Mouse (Mus musculus): Measurements from ENCODE around the gene Pctp.

Gene Pctp

GRCm38 (mm10) chr11:90007791-90008531, 5.3 kb upstream of the Pctp start:
- no peak for DNase-seq (ENCODE audit: low spot score)

DNA sequence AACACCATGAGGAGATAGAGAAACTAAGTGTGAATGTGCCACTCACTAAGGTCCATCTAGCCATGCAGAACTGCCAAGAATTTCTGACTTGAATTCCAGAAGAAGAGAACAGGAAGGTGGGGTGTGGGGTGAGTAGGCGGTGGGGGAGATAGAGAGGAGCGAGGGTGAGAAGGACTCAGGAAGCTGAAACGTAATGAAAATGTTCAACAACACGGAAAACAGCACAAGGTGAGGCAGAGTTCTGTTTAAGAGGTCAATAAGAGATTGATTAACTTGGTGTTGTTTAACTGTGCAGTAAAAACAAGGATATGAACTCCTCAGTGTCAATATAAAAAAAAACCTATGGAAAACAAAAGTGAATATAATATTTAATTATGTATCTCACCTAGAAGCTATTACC, 3.4 kb upstream of the Pctp start:
- no peak for DNase-seq (ENCODE audit: low spot score)

DNA sequence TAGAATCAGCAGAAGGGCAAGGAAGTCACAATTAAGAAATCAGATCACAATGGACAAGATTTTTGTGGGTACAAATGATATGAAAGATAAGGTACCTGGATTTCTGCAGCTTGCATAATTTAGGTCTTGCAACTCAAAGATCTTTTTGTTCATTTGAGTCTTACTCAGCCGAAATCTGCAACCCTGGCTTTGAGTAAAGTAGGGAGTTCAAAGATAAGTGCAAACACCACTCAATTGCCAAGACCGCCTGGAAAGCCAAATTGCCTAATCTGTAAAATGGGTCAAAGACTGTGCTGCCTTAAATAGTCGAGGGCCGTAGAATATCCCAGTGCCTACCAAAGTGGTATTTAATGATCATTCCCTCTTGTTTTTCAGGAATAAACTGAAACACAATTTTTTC, 692 bp upstream of the Pctp start:
- DNase-seq (ENCODE audit: low spot score): no peak

- DNase-seq (ENCODE audit: low spot score): no peak
Measured at GRCm38 (mm10) chr11:90002987-90003348, 274 bp upstream of the Pctp start.

DNA sequence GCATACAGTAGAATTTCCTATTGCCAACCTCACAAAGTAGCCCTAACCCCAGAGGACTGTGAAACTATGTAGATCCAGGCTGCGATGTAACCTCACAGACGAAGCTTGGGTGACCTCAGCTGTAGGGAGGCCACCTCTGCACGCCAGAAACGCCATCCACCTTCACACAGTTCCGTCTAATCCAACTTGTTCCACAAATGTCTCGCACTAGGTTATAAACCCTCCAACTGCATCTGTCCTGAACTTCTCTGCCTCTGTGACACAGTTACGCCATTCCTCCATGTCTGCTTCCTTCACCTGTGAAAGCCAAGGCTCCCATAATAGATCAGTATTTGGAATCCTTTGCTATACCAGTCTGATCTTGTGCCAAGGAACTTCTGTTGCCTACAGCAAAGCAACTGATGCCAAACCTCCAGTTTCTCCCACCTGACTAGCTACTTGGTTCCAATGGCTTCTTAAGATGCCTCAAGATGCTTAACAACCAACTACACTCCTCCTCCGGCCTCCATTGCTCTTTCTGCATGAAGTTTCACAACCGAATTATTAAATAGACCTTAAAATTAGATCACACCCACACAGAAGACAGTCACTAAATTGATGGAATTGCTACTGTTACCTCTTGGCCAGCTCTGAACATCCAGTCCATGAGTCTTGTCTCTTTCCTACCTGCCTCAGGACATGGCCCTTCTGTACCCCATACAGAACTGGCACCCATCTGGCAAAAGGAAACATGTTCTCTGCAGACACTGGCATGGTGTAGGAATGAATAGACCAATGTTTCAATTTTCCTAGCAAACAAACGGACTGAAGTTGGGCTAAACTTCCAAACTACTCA, 1.1 kb downstream of the Pctp start:
- DNase-seq (ENCODE audit: low spot score): no peak

GRCm38 (mm10) chr11:90000666-90001065, 2.0 kb downstream of the Pctp start:
- DNase-seq (ENCODE audit: low spot score): no peak

GRCm38 (mm10) chr11:89998996-89999770, 3.5 kb downstream of the Pctp start:
- DNase-seq (ENCODE audit: low spot score): no peak

GRCm38 (mm10) chr11:89996856-89997255, 5.8 kb downstream of the Pctp start:
- no peak for DNase-seq (ENCODE audit: low spot score)

GRCm38 (mm10) chr11:89996406-89996805, 6.3 kb downstream of the Pctp start:
- DNase-seq (ENCODE audit: low spot score): no peak

DNA sequence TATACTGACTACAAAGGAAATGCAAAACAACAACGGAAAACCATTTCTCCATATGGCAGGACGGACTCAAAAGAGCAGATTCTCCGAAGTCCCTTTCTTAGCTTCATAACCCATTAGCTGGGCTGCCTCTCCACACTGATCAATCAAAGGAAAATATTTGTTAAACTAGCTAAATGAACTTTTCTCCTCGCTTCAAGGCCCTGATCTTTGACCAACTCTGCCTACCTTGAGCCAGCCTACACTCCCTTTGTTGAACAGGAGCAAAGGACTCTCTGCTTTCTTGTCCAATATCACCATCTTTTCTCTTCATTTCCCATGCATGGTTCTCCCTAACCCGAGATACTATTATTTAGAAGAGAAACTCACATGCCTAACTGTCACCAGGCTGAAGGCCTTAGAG, 7.1 kb downstream of the Pctp start:
- no peak for DNase-seq (ENCODE audit: low spot score)

- no peak for DNase-seq (ENCODE audit: low spot score)
Measured at GRCm38 (mm10) chr11:89994706-89995105, 8.0 kb downstream of the Pctp start.

DNA sequence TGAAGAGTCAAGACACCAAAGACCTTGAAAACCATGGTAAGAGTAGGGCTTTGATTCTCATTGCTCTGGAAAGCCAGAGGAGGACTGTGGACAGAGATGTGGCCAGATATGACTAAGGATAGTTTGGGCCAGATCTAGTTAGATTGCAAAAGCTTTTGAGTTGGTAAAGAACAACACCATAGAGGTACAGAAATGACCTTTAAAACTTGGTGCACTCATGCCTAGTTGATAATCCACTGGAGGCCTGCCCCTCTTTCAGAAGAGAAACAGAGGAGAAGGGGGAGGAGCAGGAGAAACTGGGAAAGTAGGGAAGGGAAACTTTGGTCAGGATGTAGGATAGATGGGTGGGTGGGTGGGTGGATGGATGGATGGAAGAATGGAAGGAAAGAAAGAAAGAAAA, 11.0 kb downstream of the Pctp start:
- no peak for DNase-seq (ENCODE audit: low spot score)

GRCm38 (mm10) chr11:89988936-89989589, 13.6 kb downstream of the Pctp start:
- peak; percentile 86 for DNase-seq (ENCODE audit: low spot score)

- no peak for DNase-seq (ENCODE audit: low spot score)
Measured at GRCm38 (mm10) chr11:89986516-89986915, 16.2 kb downstream of the Pctp start.

DNA sequence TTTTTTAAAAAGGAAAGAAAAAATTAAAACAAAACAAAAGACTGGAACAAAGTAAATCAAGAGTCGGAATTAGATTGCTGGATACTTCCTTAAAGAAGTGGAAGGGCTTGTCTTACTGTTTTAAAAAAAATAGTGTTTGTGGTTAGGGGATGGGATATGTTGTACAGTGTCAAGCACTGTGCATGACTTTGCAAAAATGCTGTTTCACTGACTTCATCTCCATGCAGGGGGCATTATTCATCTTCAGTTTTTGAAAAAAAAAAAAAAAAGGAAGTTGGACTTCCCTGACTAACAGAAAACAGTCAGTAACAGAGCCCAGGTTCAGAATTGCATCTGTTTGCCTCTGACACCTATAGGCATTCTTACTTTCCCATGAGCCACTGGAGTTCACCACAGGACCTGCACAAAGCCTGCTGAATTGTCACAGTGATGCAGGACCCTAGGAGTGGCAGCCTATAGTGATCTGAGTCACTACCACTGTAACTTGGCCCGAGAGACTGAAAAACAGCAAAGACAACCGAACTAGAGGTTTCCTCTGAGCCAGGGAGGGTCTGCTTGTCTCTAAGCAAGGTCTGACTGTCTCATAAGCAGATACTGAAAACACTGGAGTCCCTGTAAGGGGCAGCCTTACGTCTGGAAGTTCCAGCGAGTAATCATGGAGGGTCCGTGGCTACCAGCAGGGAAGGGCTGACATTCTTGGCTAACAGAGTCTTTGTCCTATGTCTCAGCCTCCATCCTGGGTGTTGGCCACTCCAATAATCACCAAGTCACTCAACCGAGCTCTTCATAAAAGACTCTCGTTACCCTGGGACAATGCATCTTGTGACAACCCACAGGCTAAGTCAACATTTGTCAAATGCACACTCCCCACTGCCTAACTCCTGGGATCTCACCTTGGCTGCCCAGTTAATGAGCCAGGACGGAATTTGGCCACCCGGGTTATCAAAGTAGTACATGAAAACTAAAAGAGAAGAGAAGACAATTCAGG, 17.2 kb downstream of the Pctp start:
- DNase-seq (ENCODE audit: low spot score): no peak

- DNase-seq (ENCODE audit: low spot score): no peak
Measured at GRCm38 (mm10) chr11:89984436-89984835, 18.3 kb downstream of the Pctp start.

DNA sequence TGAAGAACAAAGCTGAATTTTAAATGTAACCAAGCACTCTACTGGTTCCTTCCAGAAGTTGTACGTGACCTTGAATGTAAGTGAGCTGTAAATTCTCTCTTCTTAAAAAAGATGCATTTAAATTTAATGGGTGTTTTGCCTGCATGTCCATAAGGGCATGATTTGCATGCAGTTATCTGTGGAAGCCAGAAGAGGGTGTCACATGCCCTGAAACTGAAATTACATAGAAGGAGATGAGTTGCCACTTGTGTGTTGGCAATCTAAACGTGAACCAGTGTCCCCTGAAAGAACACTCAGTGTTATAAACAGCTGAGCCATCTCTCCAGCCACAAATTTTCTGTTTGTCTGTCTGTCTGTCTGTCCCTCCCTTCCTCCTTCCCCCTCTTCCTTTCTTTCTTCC, 19.8 kb downstream of the Pctp start:
- no peak for DNase-seq (ENCODE audit: low spot score)

- DNase-seq (ENCODE audit: low spot score): no peak
Measured at GRCm38 (mm10) chr11:89980106-89980505, 22.6 kb downstream of the Pctp start.

GRCm38 (mm10) chr11:89978914-89979818, 23.5 kb downstream of the Pctp start:
- DNase-seq (ENCODE audit: low spot score): no peak

- no peak for DNase-seq (ENCODE audit: low spot score)
Measured at GRCm38 (mm10) chr11:89978353-89978831, 24.3 kb downstream of the Pctp start.

Data from retina, embryonic 14.5 days (tissue).